Mouse (Mus musculus) megakaryocyte, adult 5-6 weeks (primary cell): ENCODE data around the gene Cbfa2t3. TPM values are rescaled to one million over a fixed set of nuclear protein-coding genes. Genes with fewer than 3 reads are reported as not detected.
A peak's percentile ranks its signal among the peaks of the same experiment; 100 is the strongest.

Experiments used
- ATAC-seq: 2 replicates; pipeline ENCODE4 v1.8.0; 2016; ENCODE audit warnings: mild to moderate bottlenecking, inconsistent platforms; ENCODE audit not compliant: poor library complexity, severe bottlenecking
- total RNA-seq, 2 experiments: library from RNA; stranded (forward) in 1 of 2; stranded (reverse) in 1 of 2; fragments of 153-499, 151-499 nt in 1 of 2; fragments of 221-1000, 200-1000 nt in 1 of 2; gene quantifications; 2 replicates each; pipeline versions ENCODE4 v1.2.3 to v1.2.4; 2015 to 2017

Cbfa2t3 gene
- total RNA-seq (2015), result 29.5 and 30.0 TPM in 2 replicates
- 25.1 and 26.5 TPM in 2 replicates for total RNA-seq (2017)

DNA sequence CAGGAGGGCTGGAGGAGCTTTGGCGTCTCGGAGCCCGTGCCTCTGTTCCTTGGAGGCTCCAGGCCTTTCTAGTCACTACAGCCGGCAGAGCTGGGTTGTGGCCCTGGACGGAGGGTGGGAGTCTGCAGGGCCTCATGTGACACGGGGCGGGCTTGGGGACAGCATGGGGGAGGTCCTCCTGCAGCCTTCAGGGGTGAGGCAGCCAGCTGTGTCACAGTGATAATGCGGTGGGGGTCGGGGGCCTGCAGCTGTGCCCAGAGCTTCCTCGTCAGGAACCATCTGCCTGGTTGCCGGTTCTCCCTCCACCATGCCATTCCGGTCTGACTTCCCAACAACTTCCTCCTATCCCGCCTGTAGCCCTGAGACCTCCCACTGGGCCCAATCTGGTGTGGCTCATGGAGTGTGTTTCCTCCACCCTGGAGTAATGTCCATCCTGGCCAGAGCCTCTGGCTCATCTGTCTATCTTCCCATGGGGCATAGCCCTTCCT lies at the start of gene Cbfa2t3:
Gene Cbfa2t3 (minus strand): TSS at position 105 of the 488 bp plus-strand sequence.
- ATAC-seq, result peak; percentile 11

DNA sequence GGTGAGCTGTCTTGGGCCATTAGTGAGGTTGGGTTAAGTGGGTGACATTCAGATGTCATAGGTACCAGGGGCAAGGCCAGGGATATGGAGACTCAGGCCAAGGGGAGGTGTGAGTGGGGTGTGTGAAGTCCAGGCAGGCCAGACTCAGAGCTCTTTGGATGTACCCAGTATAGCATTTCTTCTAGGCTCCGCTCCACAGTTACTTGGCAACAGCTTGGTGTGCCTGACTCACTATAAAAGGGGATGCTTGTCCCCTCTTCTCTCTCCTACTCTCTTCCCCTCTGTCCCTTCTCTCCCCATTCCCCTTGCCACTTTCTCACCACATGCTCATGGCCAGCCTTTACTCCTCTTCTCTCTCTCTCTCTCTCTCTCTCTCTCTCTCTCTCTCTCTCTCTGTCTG lies 48.9 kb upstream of the Cbfa2t3 start:
- no peak for ATAC-seq

DNA sequence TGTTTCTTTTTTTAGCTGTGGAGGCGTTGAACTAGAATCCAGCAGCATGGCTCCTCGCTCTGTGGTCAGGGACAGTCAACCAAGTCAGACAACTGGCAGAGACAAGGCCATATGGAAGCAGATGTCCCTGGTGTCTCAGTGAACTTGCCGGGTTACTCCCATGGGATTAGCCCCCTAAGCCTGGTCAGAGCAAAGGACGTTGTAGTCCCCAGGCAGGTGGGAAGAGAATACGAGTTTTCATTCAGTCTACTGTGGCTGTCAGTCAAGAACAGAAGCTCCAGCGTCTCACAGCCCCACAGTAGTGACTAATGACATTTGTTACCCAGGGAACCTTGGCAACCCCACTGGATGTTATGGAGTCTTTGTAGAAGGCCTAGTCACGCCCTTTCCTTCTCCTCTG lies 47.5 kb upstream of the Cbfa2t3 start:
- ATAC-seq, result no peak

DNA sequence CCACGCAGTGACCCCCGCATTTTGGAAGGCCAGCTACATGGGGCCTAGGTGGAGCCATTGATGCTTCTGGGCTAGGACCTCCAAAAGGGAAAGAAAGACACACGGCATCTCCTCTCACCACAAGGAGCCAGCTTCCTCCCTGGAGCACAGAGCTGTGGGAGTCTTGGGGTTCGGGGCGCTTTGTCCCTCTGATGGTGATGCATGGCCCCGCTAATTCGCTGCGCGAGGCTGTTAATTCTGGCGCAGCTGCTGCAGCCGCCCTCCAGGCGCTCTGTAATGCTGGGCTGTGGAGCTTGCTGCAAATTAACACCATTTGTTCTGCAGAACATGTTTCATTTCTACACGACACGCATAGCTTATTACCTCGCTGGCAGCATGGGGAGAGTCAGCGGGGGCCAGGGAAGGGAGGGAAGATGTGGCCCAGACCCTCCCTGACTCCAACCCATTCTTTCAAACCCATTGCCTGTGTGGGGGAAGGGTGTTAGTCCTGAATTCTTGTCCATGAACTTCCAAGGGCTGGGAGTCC lies 46.9 kb upstream of the Cbfa2t3 start:
- ATAC-seq, result no peak

DNA sequence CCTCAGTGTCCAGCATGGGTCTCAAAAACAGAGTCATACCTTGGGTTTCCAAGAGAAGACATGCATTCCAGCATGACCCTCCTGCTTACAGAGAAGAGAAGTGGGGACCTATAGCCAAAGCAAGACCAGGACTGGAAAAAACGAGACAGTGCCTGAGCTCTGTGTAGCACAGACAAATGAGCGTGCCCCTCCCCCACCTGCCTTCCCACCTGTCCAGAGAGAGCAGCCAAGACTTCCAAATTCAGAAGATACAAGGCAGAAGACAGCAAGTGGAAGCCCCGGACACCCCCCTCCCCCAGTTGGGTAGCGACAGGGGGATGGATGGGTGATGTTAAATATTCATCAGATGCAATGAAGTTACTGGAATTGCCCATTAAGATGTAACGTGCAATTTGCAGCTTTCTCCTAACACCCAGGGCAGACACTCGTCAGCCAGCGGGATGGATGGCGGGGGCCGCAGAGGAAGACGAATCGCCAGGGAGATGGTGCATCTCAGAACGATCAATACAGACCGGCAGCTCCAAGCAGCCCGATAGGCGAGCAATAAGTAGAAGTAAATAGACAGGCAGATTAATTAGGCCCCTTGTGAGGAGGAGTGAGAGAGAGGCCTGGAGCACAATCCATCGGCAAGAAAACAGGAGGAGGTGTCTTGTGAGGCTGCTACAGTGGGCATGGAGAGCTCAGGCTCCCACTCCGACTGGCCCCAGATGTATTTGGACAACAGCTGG lies 46.3 kb upstream of the Cbfa2t3 start:
- no peak for ATAC-seq

DNA sequence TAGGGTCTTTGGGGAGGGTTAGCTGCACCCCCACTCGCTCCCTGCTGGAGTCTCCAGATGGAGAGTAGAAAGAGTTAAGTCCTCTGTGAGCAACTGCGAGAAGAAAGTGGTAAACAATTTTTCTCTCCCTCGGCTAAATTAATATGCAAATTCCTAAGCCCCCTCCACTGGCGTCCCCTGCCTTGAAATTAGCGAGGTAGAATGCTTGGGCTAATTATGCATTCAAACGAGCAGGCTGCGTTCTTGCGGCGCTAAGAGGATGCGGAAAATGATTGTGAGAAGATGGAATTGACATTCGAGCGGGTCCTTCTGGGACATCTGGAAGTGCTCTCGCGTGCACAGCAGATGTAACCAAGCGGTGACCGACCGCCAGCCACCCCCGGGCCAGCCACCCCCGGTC lies 43.6 kb upstream of the Cbfa2t3 start:
- ATAC-seq, result no peak

DNA sequence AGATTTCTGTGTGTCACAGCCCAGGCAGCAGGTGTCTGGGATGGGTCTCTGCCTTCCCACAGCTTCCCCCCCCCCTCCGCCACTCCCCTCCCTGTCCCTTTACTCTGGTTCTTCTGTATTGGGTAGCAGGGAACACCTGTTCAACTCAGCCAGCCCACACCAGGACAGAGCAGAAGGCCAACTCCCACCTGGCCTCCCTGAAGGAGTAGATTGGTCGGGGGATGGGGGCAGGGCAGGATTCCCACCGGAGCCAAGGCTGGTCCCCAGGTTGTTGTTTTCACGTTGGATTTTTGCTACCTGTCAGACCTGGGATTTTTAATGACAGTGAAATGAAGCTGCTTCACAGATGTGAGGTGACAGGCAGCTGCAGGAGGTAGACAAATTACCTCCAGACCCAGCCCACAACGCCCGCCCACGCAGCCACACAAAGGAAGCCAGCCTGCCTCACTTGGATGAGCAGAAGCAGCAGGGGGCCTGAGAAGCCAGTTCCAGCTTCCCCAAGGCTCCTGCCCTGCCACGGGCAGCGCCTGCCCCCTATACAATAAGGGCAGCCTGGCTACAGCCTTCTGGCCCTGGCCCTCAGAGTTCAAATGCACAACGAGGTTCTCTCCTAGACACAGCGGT lies 40.3 kb upstream of the Cbfa2t3 start:
- no peak for ATAC-seq

DNA sequence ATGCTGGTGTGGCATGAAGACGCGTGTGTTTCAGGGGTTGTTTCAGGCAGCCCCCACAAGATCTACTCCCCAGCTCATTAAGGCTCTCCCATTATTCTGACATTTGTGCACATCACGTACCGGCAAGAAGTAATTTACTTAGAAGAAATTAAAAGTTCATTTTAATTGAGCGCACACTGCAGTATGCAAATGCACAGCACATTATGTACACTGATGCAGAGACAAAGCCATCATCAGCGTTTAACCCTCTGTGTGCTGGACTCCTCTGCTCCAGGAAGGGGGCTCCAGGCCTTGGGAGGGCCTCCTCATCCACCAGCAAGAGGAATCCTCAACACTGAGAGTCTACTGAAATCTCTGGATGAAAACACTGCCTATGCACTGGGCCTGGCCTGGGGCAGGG lies 39.0 kb upstream of the Cbfa2t3 start:
- ATAC-seq, result no peak

DNA sequence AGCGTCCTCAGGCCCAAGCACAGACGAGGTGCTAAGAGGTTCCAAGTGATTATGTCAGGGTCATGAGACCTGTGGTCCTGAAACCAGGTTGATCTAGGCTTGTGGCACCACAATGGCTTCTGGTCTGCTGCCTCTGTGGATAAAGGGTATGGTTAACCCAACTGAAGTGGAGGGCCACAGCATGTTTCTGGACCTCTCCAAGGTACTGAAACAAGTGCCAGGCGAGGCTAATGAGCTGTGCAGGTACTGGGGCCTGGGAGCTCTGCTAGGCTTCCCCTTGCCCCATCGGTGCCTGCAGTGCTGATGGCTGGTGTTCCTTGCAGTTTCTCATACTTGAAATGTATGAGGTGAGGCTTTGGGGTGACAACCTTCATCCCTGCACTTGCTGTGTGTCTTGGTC lies 38.2 kb upstream of the Cbfa2t3 start:
- no peak for ATAC-seq

DNA sequence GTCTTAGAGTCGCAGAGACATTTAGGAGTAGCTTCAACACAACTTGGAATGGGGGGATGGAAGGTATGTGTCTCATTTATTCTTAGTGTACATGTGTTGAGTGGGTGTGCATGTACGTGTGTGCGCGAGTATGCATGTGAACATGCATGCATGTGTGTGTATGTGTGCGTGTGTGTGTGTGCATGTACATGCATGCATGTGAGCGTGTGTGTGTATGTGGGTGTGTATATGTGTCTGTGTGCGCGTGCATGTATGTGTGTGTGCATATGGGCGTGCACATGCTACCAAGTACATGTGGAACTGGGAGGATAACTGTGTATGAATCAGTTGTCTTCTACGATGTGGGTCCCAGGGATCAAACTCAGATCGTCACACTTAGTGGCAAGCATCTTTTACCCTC lies 37.7 kb upstream of the Cbfa2t3 start:
- no peak for ATAC-seq

DNA sequence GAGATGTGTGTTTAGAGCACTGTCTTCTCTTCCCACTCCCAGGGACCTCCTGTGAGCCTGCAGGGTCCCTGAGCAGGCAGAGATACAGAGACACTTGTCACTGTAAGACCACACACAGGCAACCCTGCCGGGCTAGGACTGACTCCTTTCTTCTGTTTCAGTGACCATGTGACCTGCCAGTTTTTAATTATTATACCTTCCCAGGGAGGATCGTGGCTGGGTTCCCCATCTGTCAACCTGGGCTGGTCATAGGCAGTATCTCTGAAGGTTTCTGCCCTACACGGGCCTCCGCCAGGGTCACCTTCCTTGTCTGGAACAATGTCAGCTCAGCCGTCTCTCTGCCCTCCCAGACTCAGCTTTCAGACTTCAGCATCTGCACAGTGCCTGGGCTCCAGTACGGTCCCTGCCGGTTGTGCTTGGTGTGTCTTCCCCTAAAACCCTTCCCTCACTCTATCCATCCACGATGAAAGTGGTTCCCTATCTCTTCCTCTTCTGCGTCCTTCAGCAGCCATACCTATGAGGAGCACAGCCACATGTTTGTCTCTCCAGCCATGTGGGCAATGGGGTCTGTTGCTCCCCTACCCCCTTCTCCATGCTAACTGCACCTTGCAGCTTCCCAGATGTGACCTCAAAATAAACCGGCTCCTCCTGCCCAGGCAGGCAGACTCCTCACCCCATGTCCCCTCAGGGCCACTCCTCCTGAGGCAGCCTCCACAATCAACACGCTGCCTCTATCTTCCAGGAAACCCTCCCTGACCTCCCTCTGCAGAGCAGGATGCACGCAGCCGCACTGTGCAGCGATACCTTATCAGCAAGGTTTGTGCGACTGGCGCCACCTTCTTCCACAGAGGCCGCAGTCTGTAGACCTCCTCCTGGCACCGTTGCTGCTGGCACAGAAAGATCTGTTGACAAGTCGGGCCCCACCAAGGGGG lies 36.9 kb upstream of the Cbfa2t3 start:
- peak; percentile 68 for ATAC-seq

DNA sequence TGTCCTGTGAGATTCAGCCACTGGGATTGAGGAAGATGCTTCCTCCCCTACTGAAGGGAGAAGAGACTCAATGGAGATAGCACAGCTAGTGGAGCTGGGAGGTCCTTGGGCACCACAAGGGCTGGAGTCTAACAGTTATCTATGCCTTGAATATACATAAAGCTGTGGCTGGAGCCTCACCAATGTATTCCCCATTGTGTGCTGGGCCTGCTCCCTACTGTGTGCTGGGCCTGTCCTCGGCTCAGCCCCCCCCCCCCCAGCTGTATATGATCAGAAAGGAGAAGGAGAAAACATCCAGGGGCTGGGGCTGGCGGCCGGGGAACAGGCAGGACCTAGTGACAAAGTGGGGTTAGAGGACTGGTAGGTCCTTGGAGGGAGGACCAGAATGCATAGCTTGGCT lies 36.2 kb upstream of the Cbfa2t3 start:
- ATAC-seq, result no peak

DNA sequence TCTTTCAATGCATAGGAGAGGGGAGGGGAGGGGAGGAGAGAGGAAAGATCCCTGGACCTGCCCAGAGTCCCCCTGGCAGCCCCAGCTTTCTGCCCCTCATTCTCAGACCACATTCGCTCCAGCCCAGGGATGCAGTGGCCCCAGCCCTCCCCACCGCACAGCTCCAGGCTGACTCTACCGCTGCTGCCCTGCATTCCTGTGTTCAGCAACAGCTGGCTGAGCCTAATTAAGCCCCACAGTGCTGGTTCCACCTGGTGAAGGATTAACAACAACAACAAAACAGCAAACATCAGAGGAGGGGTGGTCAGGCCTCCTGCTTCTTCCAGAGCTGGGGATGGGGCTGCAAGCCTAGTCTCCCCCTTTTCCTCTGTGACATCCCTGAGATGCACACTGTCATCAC lies 29.7 kb upstream of the Cbfa2t3 start:
- ATAC-seq, result no peak

DNA sequence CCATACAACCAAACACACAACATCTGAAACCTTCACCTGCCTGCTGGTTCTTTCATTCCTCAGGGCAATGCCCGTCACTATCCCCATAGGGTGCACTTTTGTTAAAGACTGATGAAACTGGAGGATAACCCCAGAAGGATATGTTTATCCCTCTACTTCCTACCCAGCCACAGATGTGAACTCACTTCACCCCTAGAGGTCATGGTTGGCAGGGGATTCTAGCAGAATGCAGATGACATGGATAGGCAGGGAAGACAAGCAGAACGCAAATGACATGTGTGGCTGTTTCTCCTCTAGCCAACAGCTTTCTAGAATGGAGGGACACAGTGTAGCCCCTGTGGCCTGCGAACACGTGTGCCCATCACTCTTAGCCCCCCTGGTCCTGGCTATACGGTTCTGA lies 28.5 kb upstream of the Cbfa2t3 start:
- ATAC-seq, result no peak

DNA sequence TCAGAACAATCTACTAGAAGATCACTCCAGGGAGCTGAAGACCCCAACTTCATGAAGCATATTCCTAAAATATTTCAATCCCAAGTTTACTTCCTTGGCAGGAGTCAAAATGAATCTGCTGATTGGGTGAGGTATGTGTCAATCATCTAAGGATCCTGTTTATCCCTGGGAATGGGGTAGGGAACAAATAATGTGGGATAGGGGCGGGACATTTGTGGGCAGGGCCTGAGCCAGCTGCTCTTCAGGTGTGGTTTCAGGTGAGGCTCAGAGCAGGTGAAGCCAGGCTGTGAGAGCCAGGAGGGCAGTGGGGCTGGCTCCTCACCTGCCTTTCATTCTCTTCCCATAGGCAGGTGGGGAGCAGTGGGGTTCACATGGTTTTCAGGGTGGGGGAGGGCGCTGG lies 27.9 kb upstream of the Cbfa2t3 start:
- ATAC-seq, result no peak

DNA sequence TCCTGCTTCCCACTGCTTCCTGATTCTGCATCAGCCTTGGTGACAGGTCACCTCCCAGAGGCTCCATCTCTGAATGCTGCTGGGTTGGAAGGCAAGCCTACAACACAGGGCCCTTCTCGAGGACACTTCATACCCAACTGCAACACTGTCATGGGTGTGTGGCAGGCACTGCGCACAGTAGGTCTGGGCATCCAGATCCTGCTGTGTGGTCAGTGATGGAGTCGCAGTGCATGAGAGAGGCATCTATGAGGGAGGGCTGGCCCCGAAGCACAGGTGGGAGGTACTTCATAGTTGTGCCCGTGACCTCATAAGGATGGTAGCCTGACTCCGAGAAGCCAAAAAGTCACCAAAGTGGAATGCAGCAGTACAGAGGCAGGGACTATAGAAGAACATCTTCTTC lies 26.3 kb upstream of the Cbfa2t3 start:
- no peak for ATAC-seq

DNA sequence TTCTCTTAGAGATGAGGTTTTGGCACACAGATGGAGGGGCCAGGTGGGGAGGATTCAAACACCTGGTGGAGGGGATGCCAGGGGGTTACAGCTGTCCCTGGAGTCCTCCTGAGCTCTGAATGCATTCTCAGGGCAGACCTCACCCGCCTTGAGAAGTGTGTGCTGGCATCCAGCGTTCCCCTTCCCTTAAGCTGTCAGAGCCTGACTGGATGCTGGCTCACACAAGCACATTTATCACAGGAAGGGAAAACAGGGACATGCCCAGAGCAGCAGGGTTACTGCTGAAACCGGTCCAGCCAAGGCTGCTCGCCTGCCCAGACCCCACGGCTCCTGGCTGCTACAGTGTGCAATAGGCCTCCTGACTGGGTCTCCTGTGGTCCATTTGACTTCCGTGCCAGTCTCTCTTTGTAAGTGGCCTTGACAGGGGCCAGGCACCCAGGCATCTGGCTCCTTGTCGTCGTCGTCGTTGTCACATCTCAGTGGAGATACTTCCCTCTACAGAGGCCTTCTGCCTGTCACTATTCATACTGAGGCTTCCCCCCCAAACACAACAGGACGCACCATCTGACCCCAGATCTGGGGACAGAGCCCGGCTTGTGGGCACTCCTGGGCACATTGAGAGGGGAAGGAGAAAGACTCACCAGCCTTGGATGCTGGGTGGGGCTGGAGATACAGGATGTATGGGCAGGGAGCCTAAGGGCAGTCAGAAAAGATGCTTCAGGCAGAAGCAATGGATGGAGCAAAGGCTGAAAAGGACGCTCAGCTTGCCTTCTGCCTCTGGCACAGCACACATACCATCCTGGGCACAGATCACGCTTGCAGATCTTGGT lies 22.1 kb upstream of the Cbfa2t3 start:
- ATAC-seq, result 0 out of 2 replicates have a peak, but pooled peaks have one; percentile 11

DNA sequence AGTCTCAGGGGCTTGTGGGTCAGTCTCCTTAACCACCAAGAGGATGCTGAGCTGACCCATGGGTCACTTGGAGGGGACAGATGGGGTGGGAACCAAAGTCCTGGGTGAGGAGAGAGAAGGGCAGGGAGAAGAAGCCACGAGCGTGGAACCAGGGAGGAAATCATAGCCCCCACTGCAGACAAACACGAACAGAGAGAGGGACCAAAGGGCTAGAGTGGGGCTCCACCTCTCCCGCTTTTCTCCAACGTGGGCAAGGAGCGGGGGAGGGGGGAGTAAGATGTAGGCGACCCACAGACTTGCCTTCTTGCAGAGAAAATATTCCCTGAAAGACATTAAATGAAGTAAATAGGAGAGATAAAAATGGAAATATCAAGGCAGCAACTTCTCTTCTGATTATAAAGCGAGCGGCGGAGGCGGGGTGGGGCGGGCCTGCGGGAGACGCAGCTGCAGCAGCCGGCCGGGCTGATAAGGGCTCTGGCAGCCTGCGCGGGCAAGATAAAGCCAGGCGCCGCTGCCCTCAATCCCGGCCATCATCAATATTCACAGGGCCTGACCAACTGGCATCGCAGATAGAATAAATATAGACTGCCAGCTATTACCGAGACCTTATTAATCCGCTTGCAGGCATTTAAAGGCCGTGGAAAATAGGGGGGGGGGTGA lies 21.3 kb upstream of the Cbfa2t3 start:
- ATAC-seq, result peak; percentile 43

DNA sequence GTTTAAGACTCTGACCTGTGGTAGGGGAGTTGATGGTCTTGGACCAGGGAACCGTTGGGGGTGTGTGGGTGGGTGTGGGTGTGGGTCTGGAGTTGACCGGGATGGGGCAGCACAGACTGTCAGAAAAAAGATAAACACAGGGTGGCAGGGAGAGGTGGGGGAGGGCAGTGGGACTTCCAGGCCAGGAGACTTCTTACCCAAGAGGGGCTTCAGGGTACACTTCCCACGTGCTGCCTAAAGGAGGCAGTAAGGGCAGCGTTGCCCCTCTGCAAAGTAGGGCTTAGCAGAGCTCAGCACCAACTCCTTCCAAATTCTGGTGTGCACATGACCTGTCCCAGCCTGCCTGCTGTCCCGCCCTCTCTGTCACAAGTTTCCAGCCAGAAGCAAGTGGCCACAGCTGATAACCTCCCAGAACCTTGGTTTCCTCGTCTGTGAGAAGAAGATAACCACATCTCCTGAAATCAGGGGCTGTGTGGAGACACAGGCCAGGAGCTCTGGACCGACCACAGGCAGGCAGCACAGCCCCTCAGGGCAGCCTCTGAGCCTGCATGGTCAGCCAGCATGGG lies 20.7 kb upstream of the Cbfa2t3 start:
- ATAC-seq, result peak; percentile 52
